Mouse (Mus musculus) thymus, adult 2 months (tissue): ENCODE measurements at regions not wholly inside any gene's neighbourhood (a gene's known extent, or its start where the extent isn't known, plus 50 kb on each side); places are given as distances from the start of the nearest gene placed in this dataset.

Experiments
- DNase-seq: peaks from one replicate; pipeline ENCODE4 v3.0.0; 2021
- H3K27ac ChIP-seq: fragments of 200-500 bp; 2 replicates; pipeline ENCODE4 v1.5.1; 2012; ENCODE audit warnings: low read length, control low read depth; ENCODE audit not compliant: control insufficient read depth, insufficient read depth
- H3K27me3 ChIP-seq: fragments of 200-500 bp; 2 replicates; pipeline ENCODE4 v1.6.1; 2012; ENCODE audit warnings: mild to moderate bottlenecking, low read length, moderate library complexity, mixed read lengths; ENCODE audit not compliant: control insufficient read depth, insufficient read depth
- H3K36me3 ChIP-seq: fragments of 200-500 bp; 2 replicates; pipeline ENCODE4 v1.6.1; 2012; ENCODE audit warnings: mild to moderate bottlenecking, low read length, moderate library complexity; ENCODE audit not compliant: control insufficient read depth, insufficient read depth
- H3K4me1 ChIP-seq: fragments of 200-500 bp; replicated peaks from 2 replicates; pipeline ENCODE4 v1.6.1; 2012; ENCODE audit warnings: low read length; ENCODE audit not compliant: control insufficient read depth, insufficient read depth
- H3K4me3 ChIP-seq: fragments of 200-500 bp; 2 replicates; pipeline ENCODE4 v1.5.1; 2012; ENCODE audit warnings: mild to moderate bottlenecking, low read length, control low read depth, moderate library complexity; ENCODE audit not compliant: control insufficient read depth, insufficient read depth
- CTCF ChIP-seq: fragments of 200-500 bp; IDR thresholded peaks from 2 replicates; pipeline ENCODE4 v1.5.1; 2012; ENCODE audit warnings: mild to moderate bottlenecking, control low read depth, low read length, moderate library complexity, borderline replicate concordance; ENCODE audit not compliant: control insufficient read depth, poor library complexity, insufficient read depth; ENCODE audit errors: extremely low read depth
- POLR2A ChIP-seq: fragments of 200-500 bp; IDR thresholded peaks from 2 replicates; pipeline ENCODE4 v1.6.1; 2012; ENCODE audit warnings: mild to moderate bottlenecking, low read length, control low read depth, moderate library complexity; ENCODE audit not compliant: control insufficient read depth, poor library complexity, insufficient read depth; ENCODE audit errors: extremely low read depth
- WGBS: fragments of 180-500 bp; shearing (Covaris S2); methylation state at CpG from one replicate; pipeline ENCODE4 v1.1.7; 2018; 5-methylcytosine and 5-hydroxymethylcytosine counted together

DNA sequence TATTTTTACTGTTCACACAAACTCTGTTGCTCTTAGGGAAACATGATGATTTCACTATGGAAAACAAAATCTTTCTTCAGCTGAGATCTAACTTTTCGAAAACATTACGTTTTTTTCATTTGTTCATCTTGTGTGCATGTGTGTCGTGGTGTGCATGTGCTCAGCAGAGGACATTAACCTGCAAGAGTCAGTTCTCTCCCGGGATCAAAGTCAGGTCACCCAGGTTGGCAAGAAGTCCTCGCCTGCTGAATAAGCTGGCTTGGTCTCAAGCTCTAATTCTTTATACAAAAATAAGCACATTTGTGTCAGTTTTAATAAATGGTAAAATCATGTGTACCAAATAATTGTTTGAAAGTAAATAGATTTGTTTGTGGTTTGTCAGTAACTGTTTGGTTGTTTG is 105.2 kb upstream of the Foxn2 start:
- WGBS, result 96% methylated on average over 5 of the region's 5 CpGs
- Histone ChIP-seq H3K4me1 (no peaks in the 10 kb centered on the region), H3K4me3 (no peak overlapping the region), H3K27ac (no peak overlapping the region), H3K36me3 (no peaks in the 10 kb centered on the region), H3K27me3 (no peaks in the 10 kb centered on the region)
- DNase-seq, result no peak
- TF ChIP-seq POLR2A (no peak), CTCF (no peak)

GRCm38 (mm10) chr17:88336140-88336769 is 104.3 kb upstream of the Foxn2 start:
- H3K27me3 ChIP-seq, result no peaks in the 10 kb centered on the region
- 87% methylated on average over 3 of the region's 3 CpGs for WGBS
- no peaks in the 10 kb centered on the region for H3K4me1 ChIP-seq
- no peak for DNase-seq
- no peak for TF ChIP-seq POLR2A
- TF ChIP-seq CTCF, result no peak
- no peaks in the 10 kb centered on the region for H3K36me3 ChIP-seq
- H3K27ac ChIP-seq, result no peak overlapping the region
- H3K4me3 ChIP-seq, result no peak overlapping the region

GRCm38 (mm10) chr17:88337649-88338404 is 102.7 kb upstream of the Foxn2 start:
- Histone ChIP-seq H3K4me3 (no peak overlapping the region), H3K27me3 (no peaks in the 10 kb centered on the region), H3K4me1 (0 out of 2 replicates have a peak, but pooled peaks cover 2% of the 10 kb centered on the region), H3K36me3 (no peaks in the 10 kb centered on the region), H3K27ac (no peak overlapping the region)
- TF ChIP-seq CTCF (no peak), POLR2A (no peak)
- DNase-seq, result no peak
- WGBS, result 63% methylated on average over 8 of the region's 8 CpGs

- WGBS, result 78% methylated on average over 5 of the region's 5 CpGs
- H3K4me1 ChIP-seq, result 0 out of 2 replicates have a peak, but pooled peaks cover 2% of the 10 kb centered on the region
- no peaks in the 10 kb centered on the region for H3K36me3 ChIP-seq
- H3K27me3 ChIP-seq, result no peaks in the 10 kb centered on the region
- H3K4me3 ChIP-seq, result no peak overlapping the region
- DNase-seq, result no peak
- no peak for TF ChIP-seq POLR2A
- no peak for TF ChIP-seq CTCF
- no peak overlapping the region for H3K27ac ChIP-seq
Observed at GRCm38 (mm10) chr17:88341141-88341540, 99.4 kb upstream of the Foxn2 start.

DNA sequence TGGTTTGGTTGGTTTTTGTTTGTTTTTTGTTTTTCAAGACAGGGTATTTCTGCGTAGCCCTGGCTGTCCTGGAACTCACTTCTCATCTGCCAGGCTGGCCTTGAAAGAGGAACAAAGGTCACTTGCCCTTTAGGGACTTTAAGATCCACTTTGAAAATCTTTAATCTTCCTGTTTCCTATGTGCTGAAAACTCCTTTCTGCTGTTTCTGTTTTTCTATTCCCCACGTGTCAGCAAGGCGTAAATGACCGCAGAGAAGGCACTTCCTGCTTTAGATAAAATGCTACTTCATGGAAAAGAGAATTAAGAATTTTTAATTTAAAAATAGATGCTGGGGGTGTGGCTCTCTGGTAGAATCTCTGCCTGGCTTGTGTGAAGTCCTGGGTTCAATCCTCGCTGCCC is 98.9 kb upstream of the Foxn2 start:
- H3K27me3 ChIP-seq, result no peaks in the 10 kb centered on the region
- 23% methylated on average over 5 of the region's 5 CpGs for WGBS
- no peaks in the 10 kb centered on the region for H3K36me3 ChIP-seq
- DNase-seq, result no peak
- H3K4me3 ChIP-seq, result no peak overlapping the region
- 0 out of 2 replicates have a peak, but pooled peaks cover 2% of the 10 kb centered on the region for H3K4me1 ChIP-seq
- no peak for TF ChIP-seq CTCF
- no peak for TF ChIP-seq POLR2A
- H3K27ac ChIP-seq, result no peak overlapping the region

DNA sequence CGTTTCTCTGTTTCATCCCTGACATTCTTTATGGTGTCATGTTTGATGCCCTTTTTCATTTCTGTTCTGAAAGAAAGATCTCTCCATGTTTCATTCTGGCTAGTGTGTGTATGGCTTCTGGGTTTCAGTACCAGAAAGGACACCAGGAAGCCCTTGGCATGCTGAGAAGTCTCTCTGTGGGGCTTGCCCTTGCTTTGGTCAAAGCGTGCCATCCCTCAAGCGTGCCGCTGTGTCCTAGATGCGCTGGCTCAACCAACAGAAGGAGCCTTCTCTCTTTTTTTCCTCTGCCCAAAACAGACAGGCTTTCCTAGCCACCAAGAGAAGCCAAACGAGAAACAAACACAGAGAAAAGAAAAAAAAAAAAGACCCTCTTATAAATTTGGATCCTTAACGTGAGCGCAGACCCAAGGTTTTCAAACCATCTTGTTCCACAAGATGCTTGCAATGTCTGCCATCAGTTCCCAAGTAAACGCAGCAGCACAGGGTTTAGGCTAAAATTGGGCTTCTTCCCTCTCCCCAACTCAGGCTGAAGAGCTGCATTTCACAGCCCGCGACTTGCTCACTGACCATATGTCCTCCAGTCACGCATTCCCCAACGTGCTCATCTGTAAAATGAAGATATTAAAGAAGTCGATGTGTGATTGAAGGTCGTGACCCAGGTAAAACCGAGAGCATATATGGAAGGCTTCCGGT is 97.3 kb upstream of the Foxn2 start:
- no peak overlapping the region for H3K27ac ChIP-seq
- no peaks in the 10 kb centered on the region for H3K36me3 ChIP-seq
- H3K4me1 ChIP-seq, result 0 out of 2 replicates have a peak, but pooled peaks cover 2% of the 10 kb centered on the region
- no peak for TF ChIP-seq CTCF
- TF ChIP-seq POLR2A, result no peak
- 95% methylated on average over 17 of the region's 17 CpGs for WGBS
- H3K27me3 ChIP-seq, result no peaks in the 10 kb centered on the region
- H3K4me3 ChIP-seq, result no peak overlapping the region
- no peak for DNase-seq
